Mouse (Mus musculus) spleen, adult 2 months (tissue): ENCODE data around the gene Gnaq.
"Not testable (repeated sequence)": the region's sequence is repeated elsewhere in the genome, so short reads cannot be mapped to it uniquely, and the experiment has no call there.

Experiments used
- CTCF ChIP-seq: fragments of 200-500 bp; IDR thresholded peaks from 2 replicates; pipeline ENCODE4 v1.5.1; 2011; ENCODE audit warnings: mild to moderate bottlenecking, inconsistent platforms; ENCODE audit not compliant: insufficient read depth, insufficient read length, insufficient replicate concordance; ENCODE audit errors: extremely low read depth
- POLR2A ChIP-seq: fragments of 200-500 bp; IDR thresholded peaks from 2 replicates; pipeline ENCODE4 v1.6.1; 2011; ENCODE audit warnings: low read depth, low read length, inconsistent platforms

DNA sequence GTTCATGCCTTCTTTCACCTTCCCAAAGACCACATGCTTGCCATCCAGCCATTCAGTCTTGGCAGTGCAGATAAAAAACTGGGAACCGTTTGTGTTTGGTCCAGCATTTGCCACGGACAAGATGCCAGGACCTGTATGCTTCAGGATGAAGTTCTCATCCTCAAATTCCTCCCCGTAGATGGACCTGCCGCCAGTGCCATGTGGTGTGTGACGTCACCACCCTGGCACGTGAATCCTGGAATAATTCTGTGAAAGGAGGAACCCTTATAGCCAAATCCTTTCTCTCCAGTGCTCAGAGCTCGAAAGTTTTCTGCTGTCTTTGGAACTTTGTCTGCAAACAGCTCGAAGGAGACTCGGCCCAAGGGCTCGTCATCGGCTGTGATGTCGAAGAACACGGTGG, 31.8 kb downstream of the Gnaq start:
- not testable (repeated sequence) for TF ChIP-seq POLR2A, CTCF
